Mouse (Mus musculus) mesoderm, embryonic 11.5 days (tissue): ENCODE measurements around the gene Ttll2.
"Not testable (repeated sequence)": the region's sequence is repeated elsewhere in the genome, so short reads cannot be mapped to it uniquely, and the experiment has no call there.

Source experiments
- DNase-seq: peaks from one replicate; pipeline ENCODE4 v3.0.0-alpha.2; 2012; ENCODE audit warnings: low read depth, low spot score

Gene Ttll2

DNA sequence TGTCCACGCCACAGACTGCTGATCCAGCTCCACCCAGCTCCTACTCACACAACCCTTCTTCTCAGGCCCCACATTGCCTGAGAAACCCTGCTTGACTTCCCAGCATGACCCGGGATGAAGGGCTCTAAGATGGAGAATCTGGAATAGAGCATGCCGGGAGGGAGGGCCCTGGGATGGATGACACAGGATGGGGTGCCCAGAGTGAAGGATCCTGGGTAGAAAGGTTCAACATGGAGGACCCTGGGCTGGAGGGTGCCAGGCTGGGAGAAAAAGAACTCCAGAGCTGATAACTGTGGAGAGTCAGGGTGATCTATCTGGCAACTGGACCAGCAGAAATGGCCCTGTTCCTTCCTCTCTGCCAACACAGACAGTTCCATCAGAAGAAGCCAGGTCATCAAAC is 13.1 kb upstream of the Ttll2 start:
- not testable (repeated sequence) for DNase-seq

DNA sequence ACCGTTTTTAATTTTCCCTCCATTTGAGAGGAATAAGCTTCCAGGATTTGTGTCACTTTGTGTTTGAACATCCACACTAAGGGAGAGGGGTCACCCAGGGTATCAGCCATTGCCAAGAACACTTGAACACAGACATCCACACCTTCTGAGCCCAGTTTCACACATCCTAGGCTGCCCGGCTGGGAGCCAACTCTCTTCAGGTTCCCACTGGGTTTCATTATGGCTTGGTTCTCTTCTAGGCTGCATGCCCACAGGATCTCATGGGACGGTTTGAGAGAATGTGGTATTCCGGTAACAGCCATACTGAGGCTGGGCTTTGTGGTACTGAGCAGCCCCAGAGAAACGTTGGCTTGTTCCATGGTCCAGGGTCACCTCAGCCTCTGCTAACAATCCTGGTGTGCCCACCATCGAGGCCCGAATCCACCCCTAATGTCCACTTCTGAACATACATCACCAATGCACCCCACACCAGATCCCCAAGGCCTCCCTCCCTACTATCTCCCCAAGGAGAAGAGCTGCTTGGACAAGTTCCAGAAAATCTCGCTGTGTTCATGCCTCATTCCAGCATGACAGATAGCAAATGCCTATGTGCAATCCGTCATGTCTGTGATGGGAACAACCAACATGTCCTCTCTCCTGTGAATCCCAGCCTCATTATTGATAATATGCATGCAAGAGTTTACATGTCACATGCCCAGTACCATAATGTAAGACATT is 8.4 kb upstream of the Ttll2 start:
- not testable (repeated sequence) for DNase-seq

DNA sequence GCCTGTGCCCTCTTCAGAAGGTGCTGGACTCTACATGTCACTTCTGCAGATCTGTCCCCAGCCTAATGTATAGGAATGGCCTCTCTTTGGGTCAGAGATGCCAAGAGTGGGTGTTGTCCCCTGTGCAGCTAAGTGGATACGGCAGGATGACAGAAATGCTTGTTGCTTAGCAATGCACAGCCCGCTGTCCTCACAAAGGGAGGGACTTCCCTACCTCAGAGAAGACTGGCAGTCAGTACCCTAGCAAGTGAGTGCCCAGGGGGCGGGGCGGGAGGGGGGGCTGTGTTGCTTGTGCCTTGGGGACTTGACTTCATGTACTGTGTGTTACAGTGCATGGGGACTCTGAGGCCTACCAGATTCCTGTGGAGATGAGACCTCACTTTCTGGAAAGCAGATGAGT is 7.3 kb upstream of the Ttll2 start:
- DNase-seq: not testable (repeated sequence)

DNA sequence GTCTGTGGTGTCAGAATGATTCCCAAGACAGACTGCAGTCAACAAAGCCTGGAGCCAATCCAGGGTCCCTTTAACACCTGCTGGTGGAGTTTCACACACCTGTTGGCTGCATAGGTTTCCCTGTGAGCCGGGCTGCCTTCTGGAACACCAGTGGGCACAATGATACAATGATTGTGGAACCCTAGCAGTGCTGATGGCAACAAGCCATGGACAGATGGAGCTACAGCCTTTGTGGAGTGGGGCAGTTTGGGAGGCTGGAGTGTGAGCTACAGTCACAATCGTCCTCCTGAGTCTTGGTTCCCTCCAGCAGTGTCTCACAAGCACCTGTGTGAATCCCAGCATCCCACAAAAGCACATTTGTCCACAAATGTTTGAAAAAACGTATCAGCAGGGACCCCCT is 3.7 kb downstream of the Ttll2 start:
- DNase-seq: not testable (repeated sequence)

DNA sequence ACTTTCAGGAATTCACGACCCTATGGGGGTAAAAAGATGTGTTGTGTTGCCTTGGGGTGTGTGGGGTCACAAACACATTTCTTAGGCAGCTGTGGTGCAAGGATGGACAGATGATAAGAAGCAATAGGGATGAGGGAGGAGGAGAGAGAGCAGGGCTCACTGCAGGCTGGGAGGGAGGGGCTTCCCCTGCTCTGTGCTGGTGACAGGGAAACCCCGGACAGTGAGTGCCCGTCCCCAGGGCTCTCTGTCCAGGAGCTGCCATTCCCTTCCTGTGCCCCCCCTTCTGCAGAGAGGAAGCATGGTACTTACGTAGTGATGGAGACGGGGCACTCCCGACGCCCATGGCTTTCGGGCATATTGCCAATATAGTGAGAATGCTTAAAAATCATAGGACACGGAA is 15.1 kb downstream of the Ttll2 start:
- DNase-seq: not testable (repeated sequence)

DNA sequence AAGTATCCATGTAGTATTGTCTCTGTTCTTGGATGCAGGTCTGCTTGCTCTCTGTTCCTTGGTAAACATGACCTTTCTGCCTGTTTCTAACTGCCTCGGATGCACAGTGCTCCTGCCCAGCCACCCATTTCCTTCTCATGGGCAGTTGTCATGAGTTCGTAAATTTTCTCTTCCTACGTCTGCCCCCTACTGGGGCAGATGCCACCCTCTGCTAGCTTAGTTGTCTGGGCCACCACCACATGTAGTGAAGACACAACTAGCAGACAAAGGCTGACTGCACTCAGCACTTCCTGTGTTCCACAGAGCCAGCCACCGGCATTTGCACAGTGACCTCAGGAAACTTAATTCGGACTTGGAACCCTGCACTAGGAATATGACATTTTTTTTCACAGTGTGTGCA is 19.8 kb downstream of the Ttll2 start:
- not testable (repeated sequence) for DNase-seq

DNA sequence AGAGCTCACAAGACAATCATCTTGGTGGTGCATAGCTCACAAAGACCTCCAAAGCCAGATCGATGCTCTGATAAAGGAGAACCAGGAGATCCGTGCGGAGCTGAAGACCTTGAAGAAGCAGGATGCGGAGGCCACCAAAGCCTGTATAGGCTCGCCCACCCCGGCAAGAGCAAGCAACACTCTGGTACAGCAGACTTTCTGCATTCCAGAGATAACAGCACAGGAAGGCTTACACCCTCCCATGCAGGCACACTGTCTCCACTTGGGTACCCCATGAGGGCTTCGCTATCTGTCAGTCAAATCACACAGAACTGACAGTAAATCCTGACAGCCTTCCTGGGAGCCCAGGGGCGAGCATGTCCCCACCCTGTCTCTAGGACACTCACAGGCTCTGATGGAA is 26.1 kb downstream of the Ttll2 start:
- DNase-seq: not testable (repeated sequence)

DNA sequence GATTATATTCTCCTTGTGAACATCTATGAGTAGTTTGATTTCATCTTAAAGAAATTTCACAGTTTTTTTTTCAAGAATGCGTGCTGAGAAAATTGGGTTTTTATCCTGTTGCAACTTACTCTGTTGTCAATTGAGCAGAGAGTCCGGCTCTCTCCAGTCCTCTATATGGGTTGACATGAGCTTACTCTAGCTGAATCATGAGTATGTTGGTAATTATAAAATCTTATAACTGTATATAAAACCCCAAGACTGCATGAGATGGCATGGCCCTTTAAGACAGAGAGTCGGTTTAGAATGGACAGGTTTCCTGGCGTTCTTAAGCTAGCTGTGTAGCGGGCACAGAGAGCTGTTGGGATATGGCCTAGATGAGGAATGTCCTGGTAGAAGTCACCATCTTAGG is 28.1 kb downstream of the Ttll2 start, which contains the start of gene Tcp10a:
Gene Tcp10a (plus strand): TSS at position 301 of the 400 bp plus-strand sequence.
- DNase-seq: not testable (repeated sequence)

DNA sequence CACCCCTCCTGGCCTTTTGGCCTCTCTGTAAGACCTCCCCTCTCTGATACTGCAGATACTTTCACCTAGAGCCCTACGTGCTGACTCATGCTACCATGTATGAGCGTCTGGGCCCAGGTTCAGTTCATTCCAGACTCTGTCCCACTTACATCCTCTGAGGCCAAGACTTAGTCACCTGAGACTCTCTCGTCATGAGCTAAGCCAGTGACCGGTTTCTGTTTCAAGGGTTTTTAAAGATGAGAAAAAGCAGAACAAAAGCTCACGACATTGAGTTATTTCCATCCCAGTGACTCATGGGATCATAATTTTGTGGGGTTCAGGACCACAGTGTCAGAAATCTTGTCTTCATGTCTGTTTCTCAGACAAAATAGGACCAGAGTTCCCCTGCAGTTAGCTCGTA is 32.7 kb downstream of the Ttll2 start:
- not testable (repeated sequence) for DNase-seq

DNA sequence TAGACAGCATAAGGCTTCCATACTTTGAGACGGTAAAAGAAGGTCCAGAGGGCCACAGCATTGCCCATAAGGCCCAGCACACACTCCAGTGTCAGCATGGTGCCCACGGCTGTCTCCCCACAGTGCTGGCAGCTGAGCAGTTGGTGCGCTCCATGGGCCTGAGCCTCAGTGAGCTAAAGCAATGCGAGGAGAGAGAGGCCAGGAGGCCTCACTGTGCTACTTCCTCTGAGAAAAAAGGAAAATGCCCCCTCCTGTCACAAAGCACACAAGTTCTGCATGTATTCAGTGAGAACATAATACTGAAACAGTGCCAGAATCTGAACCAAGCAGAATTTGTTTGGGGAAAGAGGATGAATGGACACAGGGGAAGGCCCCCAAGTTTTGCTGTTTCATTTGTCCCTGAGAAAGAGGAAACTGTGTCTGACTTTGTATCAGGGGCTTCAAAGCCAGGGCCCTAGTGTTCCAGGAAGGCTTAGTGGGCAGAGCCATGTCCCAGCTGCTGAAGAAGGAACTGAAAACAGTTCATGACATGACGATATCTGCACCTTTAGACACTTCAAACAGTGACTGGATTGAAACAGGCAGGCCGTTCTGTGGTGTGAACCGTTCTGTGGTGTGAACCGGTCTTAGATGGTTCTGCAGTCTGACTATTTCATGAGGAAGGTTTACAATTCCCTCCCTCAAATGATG is 36.7 kb downstream of the Ttll2 start:
- not testable (repeated sequence) for DNase-seq

DNA sequence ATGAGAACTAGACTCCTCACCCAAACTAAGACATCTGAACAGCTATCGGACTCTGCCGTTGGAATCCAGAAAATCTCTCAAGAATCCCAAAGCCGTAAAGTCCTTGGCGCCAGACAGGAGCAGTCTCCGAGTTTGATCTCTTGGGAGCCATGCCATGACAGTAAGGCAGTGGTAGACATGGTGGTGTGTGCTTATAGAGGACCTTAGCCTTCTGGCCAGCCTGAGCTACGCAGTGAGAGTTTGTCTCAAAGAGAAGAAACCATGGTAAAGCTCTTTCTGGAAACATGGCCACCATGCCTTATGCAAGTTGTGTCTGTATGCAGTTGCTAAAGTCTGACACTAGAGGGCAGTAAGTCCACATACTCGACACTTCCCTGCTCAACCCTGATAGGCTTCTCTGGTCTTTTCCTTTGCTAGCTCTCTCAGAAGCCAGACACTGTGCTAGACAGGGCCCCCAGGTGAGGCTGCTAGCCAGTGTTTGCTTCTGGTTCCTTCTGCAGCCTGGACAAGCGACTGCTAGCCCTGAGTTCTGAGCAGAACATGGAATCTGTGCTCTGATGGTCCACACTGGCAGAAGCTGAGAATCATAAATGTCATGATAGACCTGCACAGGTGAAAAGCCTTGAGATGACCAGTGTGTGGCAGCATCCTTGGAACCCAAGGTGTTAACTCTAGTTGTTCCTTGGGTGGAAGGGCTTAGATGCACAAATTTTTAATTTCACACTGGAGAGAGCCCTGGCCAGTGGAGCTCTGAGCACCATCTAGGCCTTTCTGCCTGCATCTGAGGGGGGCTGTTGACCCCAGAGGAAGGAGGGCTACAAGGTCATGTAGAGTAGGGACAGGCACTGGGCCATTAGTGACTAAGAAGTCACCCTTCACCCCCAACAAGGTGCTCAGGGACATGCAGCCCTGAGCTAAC is 46.0 kb downstream of the Ttll2 start:
- not testable (repeated sequence) for DNase-seq
